Mouse (Mus musculus): ENCODE measurements around the gene Smim27. TPM values are rescaled to one million over a fixed set of nuclear protein-coding genes. Genes with fewer than 3 reads are reported as not detected.

The Smim27 gene
- total RNA-seq, 2 experiments from 2014 or later = 11.5 to 12.8 TPM

Other genes with a start within 250 kb of the Smim27 start
- gene Aco1, start 126.5 kb upstream of the Smim27 start, total RNA-seq (2021) = 10 to 100 TPM; 47.6 to 48.1 TPM
- gene Ddx58, start 29.8 kb upstream of the Smim27 start, total RNA-seq (2021) = 1 to 10 TPM; 4.4 to 5.3 TPM
- 10 to 100 TPM; 17.5 to 20.1 TPM for gene Topors, start 271 bp downstream of the Smim27 start, total RNA-seq (2021)
- gene Ndufb6, start 9.8 kb downstream of the Smim27 start, total RNA-seq (2021) = 100 to 1,000 TPM; 229 TPM
- 1 to 10 TPM; 7.7 to 7.9 TPM for gene Tmem215, start 202.6 kb downstream of the Smim27 start, total RNA-seq (2021)